Mouse (Mus musculus): ENCODE measurements around the gene Cnot11. TPM values are rescaled to one million over a fixed set of nuclear protein-coding genes. Genes with fewer than 3 reads are reported as not detected.

Gene Cnot11
- 10 to 100 TPM; 22.5 to 22.8 TPM for total RNA-seq (2021)

DNA sequence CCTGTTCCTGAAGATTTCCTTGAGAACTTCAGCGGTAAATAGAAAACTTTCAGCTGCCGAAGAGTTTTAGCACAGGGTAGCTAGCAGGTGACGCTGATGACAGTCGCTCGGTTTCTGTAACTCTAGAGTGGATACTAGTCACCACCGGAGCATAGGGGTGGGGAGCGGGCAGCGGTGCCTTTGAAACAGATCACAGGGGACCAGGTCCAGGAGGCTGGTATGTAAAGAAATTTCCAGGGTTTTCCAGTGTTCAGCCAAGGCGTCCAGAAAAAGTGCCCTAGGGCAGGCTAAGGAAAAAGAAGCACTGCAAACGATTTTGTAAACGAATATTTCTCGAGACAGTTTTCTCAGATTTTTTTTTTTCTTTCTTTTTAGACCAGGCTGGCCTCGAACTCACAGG is at the start of gene Cnot11:
TSS of gene Cnot11 (plus strand) at position 162 of the 400 bp plus-strand sequence.
- no peak for DNase-seq

DNA sequence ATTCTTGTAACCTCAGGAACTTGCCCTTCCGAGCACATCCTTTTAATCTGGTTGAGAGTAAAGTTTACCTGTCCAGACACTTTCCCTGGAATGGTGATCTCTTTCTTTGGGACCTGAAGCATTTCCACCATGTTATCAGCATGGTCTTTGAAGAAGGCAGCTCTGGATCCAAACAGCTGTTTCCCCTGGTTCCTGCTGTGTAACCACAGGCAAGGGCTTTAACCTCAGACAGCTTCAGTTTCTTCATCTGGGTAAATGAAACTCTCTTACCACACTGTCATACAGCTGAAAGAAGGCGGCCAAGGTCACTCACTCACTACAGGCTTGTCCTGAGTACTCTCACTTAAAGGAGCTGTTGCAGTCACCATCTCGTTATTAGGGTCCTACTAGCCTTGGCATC is 47.4 kb upstream of the Cnot11 start:
- no peak for DNase-seq

DNA sequence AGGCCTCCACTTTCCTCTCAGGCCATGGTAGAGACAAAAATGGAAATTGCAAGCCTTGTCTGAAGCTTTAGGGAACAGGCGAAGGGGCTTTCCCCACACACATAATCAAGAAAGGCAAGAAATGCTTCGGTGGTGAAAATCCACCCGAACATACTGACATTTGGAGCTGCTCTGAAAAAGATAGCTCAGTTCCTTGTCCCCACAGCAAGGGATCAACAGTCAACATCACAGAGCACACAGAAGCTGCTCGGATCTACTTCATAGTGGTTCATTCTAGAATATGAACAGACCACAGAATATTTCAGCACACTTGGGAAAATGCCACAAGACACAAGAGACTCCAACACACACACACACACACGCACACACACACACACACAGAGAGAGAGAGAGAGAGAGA is 41.6 kb upstream of the Cnot11 start:
- no peak for DNase-seq

DNA sequence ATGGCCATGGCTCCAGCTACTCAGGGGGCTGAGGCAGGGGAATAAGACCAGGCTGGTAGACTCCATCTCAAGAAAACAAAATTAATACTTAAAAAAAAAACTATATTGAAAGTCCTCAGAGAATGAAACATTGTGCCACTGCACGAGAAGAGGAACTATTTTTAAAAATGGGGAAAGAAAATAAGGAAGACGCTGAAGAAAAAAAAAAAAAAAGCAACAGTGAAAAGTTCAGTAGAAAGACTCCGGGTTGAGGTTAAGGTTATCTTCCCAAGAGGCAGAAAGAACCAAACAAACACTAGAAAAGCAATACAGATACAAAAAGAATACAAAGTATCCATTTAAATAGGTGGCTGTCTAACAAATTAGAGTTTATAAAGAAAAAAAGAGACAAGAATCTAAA is 41.1 kb upstream of the Cnot11 start:
- no peak for DNase-seq

DNA sequence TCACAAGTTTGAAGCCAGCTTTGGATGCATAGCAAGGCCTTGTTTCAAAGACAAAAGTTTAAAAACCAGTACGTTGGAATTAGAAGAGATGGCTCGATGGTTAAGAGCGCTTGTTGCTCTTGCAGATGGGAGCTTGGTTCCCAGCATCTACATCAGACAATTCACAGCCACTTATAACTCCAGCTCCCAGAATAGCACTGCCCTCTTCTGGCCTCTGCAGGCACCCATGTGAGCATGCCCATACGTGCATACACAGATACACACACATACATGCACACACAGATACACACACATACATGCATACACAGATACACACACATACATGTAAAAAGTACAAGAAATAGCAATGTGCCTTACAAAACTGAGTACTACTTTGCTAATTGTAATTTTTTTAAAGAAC is 37.8 kb upstream of the Cnot11 start:
- no peak for DNase-seq

DNA sequence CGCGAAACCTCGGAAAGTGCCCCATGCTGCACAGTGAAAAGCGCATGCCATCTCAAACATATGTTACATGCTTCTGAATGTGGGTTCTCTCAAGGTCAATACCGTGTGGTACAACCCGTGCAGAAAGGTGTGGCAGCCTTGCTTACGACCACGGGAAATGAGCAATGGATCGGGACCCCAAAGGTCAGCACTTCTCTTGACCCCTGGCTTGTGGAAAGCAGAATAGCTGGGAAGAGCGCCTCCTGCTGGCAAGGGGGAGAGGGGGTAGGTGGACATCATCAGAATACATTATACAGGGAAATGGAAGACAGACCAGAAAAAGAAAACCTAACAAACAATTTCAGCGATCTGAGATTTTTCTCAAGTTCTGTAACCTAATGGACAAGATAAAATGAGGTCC is 37.0 kb upstream of the Cnot11 start:
- DNase-seq: no peak

DNA sequence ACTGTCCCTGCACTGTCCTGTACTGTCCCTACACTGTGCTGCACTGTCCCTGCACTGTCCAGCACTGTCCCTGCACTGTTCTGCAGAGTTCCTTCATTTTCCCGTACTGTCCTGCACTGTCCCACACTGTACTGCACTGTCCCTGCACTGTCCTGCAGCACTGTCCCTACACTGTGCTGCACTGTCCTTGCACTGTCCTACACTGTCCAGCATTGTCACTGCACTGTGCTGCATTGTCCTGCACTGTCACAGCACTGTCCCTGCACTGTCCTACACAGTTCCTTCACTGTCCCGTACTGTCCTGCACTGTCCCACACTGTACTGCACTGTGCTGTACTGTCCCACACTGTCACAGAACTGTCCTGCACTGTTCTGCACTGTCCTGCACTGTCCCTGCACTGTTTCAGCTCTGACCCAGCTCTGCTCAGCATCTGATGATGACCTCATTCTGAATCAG is 35.3 kb upstream of the Cnot11 start:
- no peak for DNase-seq

DNA sequence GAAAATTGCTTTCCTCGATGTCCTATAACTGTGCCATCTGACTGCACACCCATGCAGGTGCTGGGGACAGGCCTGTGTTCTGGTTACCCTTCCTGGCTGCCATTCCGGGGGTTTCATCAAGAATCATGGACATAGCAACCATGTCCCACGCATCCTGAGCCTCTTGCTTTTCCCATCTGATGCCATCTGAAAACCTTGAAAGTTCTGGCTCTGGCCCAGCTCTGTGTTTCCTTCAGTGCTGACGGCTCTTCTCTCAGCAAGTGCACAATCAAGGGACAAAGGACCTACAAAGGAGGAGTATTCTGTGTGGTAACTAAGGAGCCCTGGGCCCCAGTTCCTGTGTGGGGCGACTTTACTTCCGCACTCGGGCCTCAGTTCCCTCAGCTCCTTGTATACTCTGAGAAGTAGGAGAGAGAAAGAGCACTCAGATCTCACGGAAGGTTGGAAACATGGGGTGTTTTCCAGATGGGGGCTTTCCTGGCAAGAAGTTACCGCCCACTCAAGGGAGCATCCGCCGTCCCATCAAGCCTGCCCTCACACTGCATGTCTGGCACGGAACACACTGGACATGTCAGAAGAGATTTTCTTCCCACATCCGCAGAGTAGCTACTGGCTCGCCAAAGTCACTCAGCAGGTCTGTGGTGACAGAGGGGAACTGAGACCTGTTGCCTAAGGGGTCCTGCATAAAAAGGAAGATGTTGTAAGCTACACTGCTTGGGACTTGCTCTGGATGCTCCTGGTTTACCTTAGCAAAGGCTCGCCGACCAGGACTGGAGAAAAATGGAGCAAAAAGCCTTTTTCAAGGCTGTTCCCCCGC is 31.8 kb upstream of the Cnot11 start:
- DNase-seq: no peak

DNA sequence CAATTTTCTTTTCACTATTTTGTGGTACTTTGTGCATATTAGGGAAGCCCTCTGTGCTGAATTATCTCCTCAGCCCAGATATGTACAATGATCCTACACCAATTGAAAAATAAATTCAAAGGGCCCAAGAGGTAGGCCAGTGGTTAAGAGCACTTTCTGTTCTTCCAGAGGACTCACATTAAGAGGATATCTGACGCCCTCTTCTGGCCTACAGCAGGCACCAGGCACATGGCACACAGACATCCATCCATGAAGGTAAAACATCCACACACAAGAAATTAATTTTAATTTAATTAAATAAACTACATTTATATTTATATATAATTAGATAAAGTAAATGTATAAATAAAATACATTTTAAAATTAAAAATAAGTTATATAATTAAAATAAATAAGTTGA is 30.5 kb upstream of the Cnot11 start:
- DNase-seq: no peak

DNA sequence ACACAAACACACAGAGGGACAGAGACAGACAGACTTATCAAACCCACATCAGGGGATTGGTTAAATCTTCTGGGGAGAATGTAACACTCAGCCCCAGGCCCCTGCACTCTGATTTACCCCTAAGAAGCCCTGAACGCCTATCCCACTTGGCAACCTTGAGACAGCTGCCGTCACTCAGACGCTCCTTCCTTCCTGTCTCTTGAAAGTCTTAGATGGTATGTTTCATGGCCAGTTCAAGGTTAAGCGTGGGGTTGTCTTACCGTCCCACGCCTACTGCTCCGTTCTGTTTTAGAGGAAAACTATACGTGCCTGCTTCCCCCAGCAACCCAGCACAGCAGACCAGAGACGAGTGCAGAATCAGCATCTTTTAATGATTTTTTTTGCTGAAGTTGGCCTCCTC is 29.2 kb upstream of the Cnot11 start:
- DNase-seq: no peak

DNA sequence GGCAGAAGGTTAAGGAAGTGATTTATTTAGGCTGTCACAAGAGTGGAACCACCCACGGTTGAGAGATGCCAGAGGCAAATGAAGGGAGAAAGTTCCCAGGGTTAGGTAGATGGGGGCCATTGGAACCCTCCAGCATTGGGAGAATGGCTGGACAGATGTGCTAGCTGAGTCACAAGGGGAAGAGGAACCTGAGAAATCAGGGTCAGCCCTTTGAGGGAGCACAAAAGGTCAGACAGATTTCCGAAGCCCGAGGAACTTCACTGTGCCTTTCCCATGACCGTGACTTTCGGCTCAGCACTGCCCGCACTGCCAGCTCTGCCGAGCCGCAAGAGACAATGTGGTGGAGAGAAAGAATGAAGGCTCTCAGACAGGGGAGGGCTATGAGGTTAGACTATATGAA is 23.0 kb upstream of the Cnot11 start:
- DNase-seq: no peak

DNA sequence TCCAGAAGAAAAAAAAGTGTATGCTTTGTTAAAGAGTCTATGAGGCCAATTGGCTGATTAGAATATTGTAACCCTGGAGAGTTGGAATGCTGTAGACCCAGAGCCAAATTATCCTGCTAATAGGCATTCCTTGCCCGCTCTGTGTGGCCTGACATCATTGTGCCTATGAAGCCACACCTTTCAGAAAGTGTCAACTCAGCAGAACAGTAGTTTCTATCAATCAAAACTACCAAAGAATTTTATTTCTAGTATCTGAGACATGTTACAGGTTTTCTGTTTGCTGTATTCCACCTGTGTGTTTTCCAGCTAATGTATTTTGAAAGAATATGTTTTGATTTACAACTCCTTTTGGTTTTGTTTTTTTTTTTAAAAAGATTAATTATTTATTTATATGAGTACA is 22.6 kb upstream of the Cnot11 start:
- no peak for DNase-seq

DNA sequence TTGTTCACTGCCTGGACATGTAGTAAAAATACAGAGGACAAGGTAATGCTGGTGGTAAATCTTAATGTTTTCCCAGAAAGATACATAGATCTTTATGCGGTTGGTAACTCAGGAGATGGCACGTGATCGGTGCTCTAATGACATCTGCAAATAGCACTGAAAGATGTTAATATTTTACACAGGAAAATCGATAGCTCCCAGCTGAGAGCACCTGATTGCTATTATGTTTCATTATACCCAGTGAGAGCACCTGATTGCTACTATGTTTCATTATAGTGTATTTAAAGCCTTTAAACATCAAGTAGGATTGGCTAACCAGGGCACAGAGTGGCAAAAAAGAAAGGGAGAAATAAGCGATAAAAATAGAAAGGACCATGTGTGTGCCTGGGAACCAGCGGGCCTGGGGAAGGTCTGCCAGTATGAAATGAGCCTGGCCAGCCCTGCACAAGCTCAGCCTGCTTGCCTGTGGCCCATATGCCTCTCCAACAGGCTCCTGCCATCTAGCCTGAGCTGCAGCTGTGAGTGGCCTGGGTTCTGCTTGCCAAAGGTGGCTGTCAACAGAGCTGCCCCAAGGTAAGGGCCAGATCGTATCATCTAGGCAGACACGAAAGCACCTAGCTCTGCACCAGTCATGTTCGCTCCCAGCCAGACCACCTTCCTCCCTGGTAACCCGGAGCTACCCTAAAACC is 19.3 kb upstream of the Cnot11 start:
- DNase-seq: no peak

DNA sequence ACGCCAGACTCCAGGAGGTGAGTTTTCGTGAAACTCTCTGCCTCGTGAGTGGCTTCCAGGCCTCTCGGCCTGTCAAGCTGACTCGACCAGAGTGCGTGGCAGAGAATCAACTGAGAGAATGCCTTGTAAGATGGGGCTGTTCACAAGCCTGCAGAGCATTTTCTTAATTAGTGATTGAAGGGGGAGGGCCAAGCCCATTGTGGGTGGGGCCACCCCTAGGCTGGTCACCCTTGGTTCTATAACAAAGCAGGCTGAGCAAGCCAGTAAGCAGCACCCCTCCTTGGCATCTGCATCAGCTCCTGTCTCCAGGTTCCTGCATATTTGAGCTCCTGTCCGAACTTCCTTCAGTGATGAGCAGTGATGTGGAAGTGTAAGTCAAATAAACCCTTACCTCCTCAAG is 13.5 kb upstream of the Cnot11 start:
- DNase-seq: no peak

DNA sequence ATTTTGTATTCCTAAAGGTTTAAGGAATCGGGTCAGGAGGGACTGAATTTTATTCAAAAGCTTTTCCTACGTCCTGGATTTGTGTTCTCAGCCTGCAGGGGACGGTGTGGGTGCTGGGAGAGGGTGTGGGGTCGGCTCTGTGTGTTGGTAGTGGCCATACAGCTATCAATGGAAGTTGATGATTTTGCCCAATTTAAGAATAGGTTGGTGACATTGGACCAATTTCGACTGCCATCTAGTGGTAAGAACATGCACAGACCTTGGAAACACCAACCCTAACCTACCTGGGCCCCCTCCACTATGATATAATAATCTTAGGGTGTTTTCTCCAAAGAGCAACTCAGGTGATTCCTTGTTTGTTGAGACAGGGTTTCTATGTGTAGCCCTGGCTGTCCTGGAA is 12.3 kb upstream of the Cnot11 start:
- DNase-seq: no peak

DNA sequence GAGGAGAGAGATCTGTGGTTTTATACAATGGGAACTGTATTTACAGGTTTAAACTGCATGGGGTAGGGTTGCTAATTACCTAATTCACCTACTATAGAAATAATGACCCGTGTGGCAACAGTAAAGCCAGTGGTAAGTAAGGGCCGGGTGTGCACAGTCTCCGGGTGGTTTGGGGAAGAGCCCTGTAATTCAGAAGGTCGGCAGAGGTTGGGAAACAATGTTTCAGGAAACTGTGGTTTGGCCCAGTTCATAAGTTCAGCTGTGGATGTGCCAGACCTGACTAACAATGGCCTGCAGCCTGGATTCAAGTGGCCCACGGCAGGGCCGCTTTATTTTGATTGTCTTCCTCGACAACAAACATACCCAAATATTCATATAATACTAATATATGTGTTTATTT is 9.0 kb upstream of the Cnot11 start:
- DNase-seq: no peak

DNA sequence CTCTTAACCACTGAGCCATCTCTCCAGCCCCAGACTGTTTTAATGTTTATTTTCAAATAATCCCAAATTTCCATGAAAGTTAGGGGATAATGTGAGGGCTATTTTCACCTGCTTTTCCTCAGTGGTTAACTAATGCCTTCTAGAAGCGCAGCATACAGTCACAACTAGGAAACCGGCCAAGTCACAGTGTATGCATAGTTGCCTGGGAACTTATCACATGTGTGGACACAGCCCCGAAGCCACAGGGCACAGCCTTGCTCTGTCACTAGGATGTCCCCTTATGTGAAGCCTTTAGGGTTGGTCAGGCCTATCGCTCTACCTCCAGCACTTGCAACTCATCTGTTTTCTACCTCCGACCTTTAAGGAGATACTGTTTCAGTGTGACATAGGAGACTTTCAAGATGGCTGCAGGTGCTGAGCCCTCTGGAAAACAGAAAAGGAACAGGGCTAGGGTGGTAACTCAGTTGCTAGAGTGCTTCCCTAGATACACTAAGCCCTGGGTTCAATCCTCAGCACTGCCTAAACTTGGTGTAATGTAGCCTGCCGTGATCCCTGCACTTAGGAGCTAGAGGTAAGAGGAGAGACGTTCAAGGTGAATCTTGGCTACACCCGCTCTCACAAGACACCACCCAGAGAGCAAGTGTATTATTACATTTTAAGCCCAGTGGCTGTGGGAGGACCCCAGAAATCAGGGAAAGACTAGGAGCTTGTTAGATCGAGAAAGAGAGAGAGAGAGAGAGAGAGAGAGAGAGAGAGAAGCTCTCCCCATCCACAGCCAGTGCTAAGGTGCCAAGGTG is 8.2 kb upstream of the Cnot11 start:
- no peak for DNase-seq

DNA sequence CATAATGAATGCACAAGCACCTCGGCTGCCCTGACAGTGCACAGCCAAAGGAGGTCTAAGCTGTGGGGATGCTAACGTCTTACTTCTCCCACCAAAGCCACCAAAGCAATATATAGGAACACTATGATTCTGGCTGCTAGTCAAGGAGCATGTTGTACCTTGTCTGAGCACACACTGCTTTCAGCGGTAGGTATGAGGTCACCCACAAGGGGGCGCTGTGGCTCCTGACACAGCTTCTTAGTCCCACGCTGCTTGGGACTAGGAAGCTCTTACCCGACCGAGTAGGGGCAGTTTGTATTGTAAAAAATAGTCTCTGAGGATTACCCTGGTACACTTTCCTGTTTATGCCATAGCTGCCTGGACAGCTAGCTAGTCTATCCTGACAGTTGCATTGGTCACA is 7.4 kb upstream of the Cnot11 start:
- DNase-seq: peak; percentile 45 to 54

DNA sequence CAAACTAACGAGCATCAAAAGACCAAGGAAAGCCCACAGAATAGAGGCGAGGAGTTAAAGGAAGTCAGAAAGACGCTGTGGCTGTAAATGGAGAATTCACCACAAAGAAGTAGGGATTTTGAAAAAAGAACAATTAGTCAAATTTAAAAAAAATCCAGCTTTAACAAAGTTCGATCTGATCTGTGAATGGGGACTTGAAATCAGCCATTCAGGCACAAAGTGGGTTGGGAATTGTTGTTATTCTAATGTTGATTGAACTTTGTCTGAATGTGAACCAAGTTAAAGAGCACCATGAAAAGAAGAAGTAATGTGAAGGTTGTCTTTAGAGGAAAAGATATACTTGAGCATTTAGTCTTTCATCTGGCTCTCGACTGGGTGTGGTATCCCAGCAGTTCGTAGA is 6.5 kb upstream of the Cnot11 start:
- DNase-seq: no peak

DNA sequence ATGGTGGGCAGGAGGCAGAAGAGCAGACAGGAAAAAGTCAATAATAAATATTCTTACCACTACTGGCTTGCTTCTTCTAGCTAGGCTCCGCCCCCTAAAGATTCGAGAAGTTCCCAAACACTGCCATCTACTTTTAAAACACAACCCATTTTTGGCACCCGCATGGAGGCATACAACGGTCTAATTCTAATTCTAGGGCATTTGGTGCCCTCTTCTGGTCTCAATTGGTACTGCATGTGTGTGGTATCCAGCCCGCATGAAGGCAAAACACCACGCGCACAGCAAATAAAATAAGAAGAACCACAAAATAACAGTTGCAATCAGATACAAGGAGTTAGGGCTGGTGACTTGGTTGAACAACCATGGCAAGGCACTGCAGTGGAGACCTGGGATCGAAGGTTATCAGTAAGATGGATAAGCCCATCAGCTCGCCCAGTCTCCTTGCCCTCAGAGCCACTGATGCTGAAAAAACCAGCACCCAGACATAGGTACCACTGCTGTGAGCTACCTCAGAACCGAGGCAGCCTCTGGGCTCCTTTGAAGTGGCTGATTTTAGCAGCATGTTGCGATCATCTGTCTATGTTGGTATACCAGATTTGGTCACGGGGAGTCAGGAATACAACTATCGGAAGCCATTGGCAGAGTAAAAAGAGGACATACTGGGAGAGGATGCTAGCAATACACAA is 4.4 kb upstream of the Cnot11 start:
- peak; percentile 49 to 75 for DNase-seq

DNA sequence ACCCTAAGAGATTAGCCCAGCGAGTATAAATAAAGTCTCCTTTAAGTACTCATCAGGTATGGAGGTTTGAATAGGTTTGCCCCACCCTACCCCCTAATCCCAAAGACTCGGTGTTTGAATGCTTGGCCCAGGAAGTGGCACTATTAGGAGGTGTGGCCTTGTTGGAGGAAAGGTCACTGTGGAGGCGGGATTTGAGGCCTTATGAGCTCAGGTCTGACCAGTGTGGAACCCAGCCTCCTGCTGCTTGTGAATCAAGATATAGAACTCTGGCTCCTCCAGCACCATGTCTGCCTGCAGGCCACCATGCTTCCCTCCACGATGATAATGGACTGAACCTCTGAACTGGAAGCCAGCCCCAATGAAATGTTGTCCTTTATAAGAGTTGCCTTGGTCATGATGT is 3.8 kb upstream of the Cnot11 start:
- DNase-seq: no peak

DNA sequence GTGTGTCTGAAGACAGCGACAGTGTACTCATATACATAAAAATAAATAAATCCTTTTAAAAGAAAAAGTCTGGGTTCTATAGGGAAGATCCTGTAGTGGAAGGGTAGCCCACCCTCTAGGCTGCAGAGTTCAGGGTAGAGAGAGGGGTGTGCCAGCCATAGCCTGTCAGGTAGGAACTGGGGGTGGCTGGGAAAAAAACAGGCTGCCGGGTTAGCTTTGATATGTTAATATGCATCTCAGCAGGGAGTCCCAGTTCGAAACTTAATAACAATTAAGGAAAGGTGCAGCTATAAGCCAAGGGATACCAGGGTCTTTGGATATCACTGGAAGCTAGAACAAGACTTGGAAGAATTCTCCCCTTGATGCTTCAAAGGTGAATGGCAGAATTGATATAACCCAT is 875 bp upstream of the Cnot11 start:
- no peak for DNase-seq
